Mouse (Mus musculus): ENCODE measurements around the gene Nup210.
"Not testable (repeated sequence)": the region's sequence is repeated elsewhere in the genome, so short reads cannot be mapped to it uniquely, and the experiment has no call there.

Nup210 gene

GRCm38 (mm10) chr6:91104765-91105399 is 11.7 kb downstream of the Nup210 start:
- no peak for DNase-seq (ENCODE audit: low read depth)

- not testable (repeated sequence) for DNase-seq (ENCODE audit: low read depth)
Observed at GRCm38 (mm10) chr6:91103421-91103820, 13.2 kb downstream of the Nup210 start.

- no peak for DNase-seq (ENCODE audit: low read depth)
Observed at GRCm38 (mm10) chr6:91100621-91101020, 16.0 kb downstream of the Nup210 start.

- DNase-seq (ENCODE audit: low read depth), result no peak
Observed at GRCm38 (mm10) chr6:91097879-91098278, 18.8 kb downstream of the Nup210 start.

GRCm38 (mm10) chr6:91095072-91095601 is 21.5 kb downstream of the Nup210 start:
- DNase-seq (ENCODE audit: low read depth), result no peak

- DNase-seq (ENCODE audit: low read depth), result no peak
Observed at GRCm38 (mm10) chr6:91092216-91092899, 24.3 kb downstream of the Nup210 start.

- peak; percentile 70 for DNase-seq (ENCODE audit: low read depth)
Observed at GRCm38 (mm10) chr6:91085114-91085892, 31.3 kb downstream of the Nup210 start.

- DNase-seq (ENCODE audit: low read depth), result no peak
Observed at GRCm38 (mm10) chr6:91080033-91080432, 36.6 kb downstream of the Nup210 start.

GRCm38 (mm10) chr6:91076249-91076648 is 40.4 kb downstream of the Nup210 start:
- DNase-seq (ENCODE audit: low read depth), result no peak

GRCm38 (mm10) chr6:91068511-91068910 is 48.1 kb downstream of the Nup210 start:
- no peak for DNase-seq (ENCODE audit: low read depth)

- DNase-seq (ENCODE audit: low read depth), result no peak
Observed at GRCm38 (mm10) chr6:91067048-91067447, 49.6 kb downstream of the Nup210 start.

- no peak for DNase-seq (ENCODE audit: low read depth)
Observed at GRCm38 (mm10) chr6:91061296-91061695, 55.3 kb downstream of the Nup210 start.

GRCm38 (mm10) chr6:91059711-91060110 is 56.9 kb downstream of the Nup210 start:
- DNase-seq (ENCODE audit: low read depth), result peak; percentile 60

- DNase-seq (ENCODE audit: low read depth), result no peak
Observed at GRCm38 (mm10) chr6:91057989-91058388, 58.6 kb downstream of the Nup210 start.

- no peak for DNase-seq (ENCODE audit: low read depth)
Observed at GRCm38 (mm10) chr6:91056348-91056747, 60.3 kb downstream of the Nup210 start.

GRCm38 (mm10) chr6:91052572-91052971 is 64.1 kb downstream of the Nup210 start:
- DNase-seq (ENCODE audit: low read depth), result no peak

GRCm38 (mm10) chr6:91048019-91048418 is 68.6 kb downstream of the Nup210 start:
- no peak for DNase-seq (ENCODE audit: low read depth)

- no peak for DNase-seq (ENCODE audit: low read depth)
Observed at GRCm38 (mm10) chr6:91047434-91047833, 69.2 kb downstream of the Nup210 start.

- DNase-seq (ENCODE audit: low read depth), result no peak
Observed at GRCm38 (mm10) chr6:91046184-91046583, 70.4 kb downstream of the Nup210 start.

- DNase-seq (ENCODE audit: low read depth), result no peak
Observed at GRCm38 (mm10) chr6:91044628-91045331, 71.8 kb downstream of the Nup210 start.

GRCm38 (mm10) chr6:91041287-91041686 is 75.3 kb downstream of the Nup210 start:
- DNase-seq (ENCODE audit: low read depth), result no peak

- DNase-seq (ENCODE audit: low read depth), result no peak
Observed at GRCm38 (mm10) chr6:91028256-91028655, 88.4 kb downstream of the Nup210 start.
